Mouse (Mus musculus) neural tube, embryonic 12.5 days (tissue): Measurements from ENCODE around the gene Utp3. TPM values are rescaled to one million over a fixed set of nuclear protein-coding genes. Genes with fewer than 3 reads are reported as not detected.

Experiments
- ATAC-seq: fragments of 200-750 bp; cut with Nextera tagmentation; 2 replicates; pipeline ENCODE4 v1.8.0; 2017; ENCODE audit warnings: low read depth, mild to moderate bottlenecking, moderate TSS enrichment, moderate library complexity; ENCODE audit not compliant: low FRiP score
- H3K27ac ChIP-seq: fragments of 300-500 bp; sonication (generic); 2 replicates; pipeline ENCODE4 v1.5.1; 2016
- H3K27me3 ChIP-seq: fragments of 300-500 bp; sonication (generic); replicated peaks from 2 replicates; pipeline ENCODE4 v1.6.1; 2016; ENCODE audit warnings: mild to moderate bottlenecking
- H3K36me3 ChIP-seq: fragments of 300-500 bp; sonication (generic); 2 replicates; pipeline ENCODE4 v1.6.1; 2016; ENCODE audit warnings: mild to moderate bottlenecking
- H3K4me1 ChIP-seq: fragments of 300-500 bp; sonication (generic); 2 replicates; pipeline ENCODE4 v1.6.1; 2016
- H3K4me2 ChIP-seq: fragments of 300-500 bp; sonication (generic); replicated peaks from 2 replicates; pipeline ENCODE4 v1.6.1; 2016; ENCODE audit warnings: mild to moderate bottlenecking
- H3K4me3 ChIP-seq: fragments of 300-500 bp; sonication (generic); 2 replicates; pipeline ENCODE4 v1.5.1; 2016
- H3K9ac ChIP-seq: fragments of 300-500 bp; sonication (generic); 2 replicates; pipeline ENCODE4 v1.6.1; 2016; ENCODE audit warnings: mild to moderate bottlenecking
- H3K9me3 ChIP-seq: fragments of 300-500 bp; sonication (generic); 2 replicates; pipeline ENCODE4 v1.6.1; 2016; ENCODE audit warnings: mild to moderate bottlenecking
- WGBS: fragments of 180-500 bp; shearing (Covaris S2); methylation state at CpG from one replicate; pipeline ENCODE4 v1.1.7; 2016; 5-methylcytosine and 5-hydroxymethylcytosine counted together
- polyA plus RNA-seq: library from polyadenylated mRNA; unstranded; fragments of >200 nt; fragmentation: Nextera tagmentation; extraction: Ambion mirVana; gene quantifications from 2 replicates; pipeline ENCODE4 v1.2.1, GENCODE M21; 2016

The Utp3 gene
- polyA plus RNA-seq, 1 experiment from 2014 or later: 66.1 TPM

- Histone ChIP-seq H3K27ac (no peak overlapping the region), H3K4me3 (no peak overlapping the region), H3K27me3 (no peaks in the 10 kb centered on the region), H3K36me3 (peaks cover 11% of the 10 kb centered on the region; the same call in 1 of the 2 replicates), H3K9ac (no peak overlapping the region), H3K9me3 (no peaks in the 10 kb centered on the region), H3K4me2 (no peak overlapping the region), H3K4me1 (no peaks in the 10 kb centered on the region)
- WGBS: 82% methylated on average over 2 of the region's 2 CpGs
- no peak for ATAC-seq
These were observed 47.8 kb downstream of the Utp3 start for GRCm38 (mm10) chr5:88602030-88602429.

GRCm38 (mm10) chr5:88602713-88603112, 48.5 kb downstream of the Utp3 start:
- no peak overlapping the region for H3K4me2 ChIP-seq
- H3K27me3 ChIP-seq: no peaks in the 10 kb centered on the region
- 75% methylated on average over 3 of the region's 3 CpGs for WGBS
- no peaks in the 10 kb centered on the region for H3K9me3 ChIP-seq
- ATAC-seq: no peak
- no peak overlapping the region for H3K9ac ChIP-seq
- H3K36me3 ChIP-seq: peaks cover 11% of the 10 kb centered on the region; the same call in 1 of the 2 replicates
- H3K4me1 ChIP-seq: no peaks in the 10 kb centered on the region
- no peak overlapping the region for H3K4me3 ChIP-seq
- H3K27ac ChIP-seq: no peak overlapping the region

DNA sequence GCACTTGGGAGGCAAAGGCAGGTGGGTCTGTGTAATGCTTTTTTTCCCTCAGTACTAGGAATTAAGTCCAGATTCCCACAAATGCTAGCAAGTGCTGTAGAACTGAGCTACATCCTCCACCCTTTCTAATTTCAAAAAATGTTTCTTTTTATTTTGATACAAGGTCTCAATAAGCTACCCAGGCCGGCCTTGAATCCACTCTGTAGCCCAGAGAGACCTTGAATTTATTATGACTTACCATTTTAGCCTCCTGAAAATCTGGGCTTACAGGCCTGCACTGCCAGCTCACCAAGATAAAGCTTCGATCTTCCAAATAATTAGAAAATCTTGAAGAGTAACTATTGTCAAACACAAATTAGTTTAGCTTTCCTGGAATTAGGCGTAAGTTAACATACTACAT, 49.8 kb downstream of the Utp3 start:
- H3K4me3 ChIP-seq: no peak overlapping the region
- no peak overlapping the region for H3K27ac ChIP-seq
- WGBS: 94% methylated on average over 3 of the region's 3 CpGs
- no peak for ATAC-seq
- H3K36me3 ChIP-seq: peaks cover 9% of the 10 kb centered on the region; the same call in 1 of the 2 replicates
- H3K4me1 ChIP-seq: no peaks in the 10 kb centered on the region
- H3K9me3 ChIP-seq: no peaks in the 10 kb centered on the region
- no peaks in the 10 kb centered on the region for H3K27me3 ChIP-seq
- no peak overlapping the region for H3K4me2 ChIP-seq
- no peak overlapping the region for H3K9ac ChIP-seq

- Histone ChIP-seq H3K9ac (no peak overlapping the region), H3K9me3 (no peaks in the 10 kb centered on the region), H3K4me1 (no peaks in the 10 kb centered on the region), H3K4me2 (no peak overlapping the region), H3K27ac (no peak overlapping the region), H3K36me3 (peaks cover 8% of the 10 kb centered on the region; the same call in 1 of the 2 replicates), H3K27me3 (no peaks in the 10 kb centered on the region), H3K4me3 (no peak overlapping the region)
- ATAC-seq: no peak
- 94% methylated on average over 7 of the region's 7 CpGs for WGBS
These were observed 50.5 kb downstream of the Utp3 start for GRCm38 (mm10) chr5:88604641-88605358.

Other genes starting within 250 kb of the Utp3 start
- gene Prol1, start 237.2 kb upstream of the Utp3 start, polyA plus RNA-seq: not detected in 2 replicates
- gene Amtn, start 178.4 kb upstream of the Utp3 start, polyA plus RNA-seq: 0.33 TPM in 1 of 2 replicates, not detected in the other
- gene Ambn, start 98.5 kb upstream of the Utp3 start, polyA plus RNA-seq: not detected in 2 replicates
- gene Enam, start 66.5 kb upstream of the Utp3 start, polyA plus RNA-seq: not detected in 2 replicates
- 0.18 and 0.23 TPM in 2 replicates for gene Jchain, start 26.6 kb upstream of the Utp3 start, polyA plus RNA-seq
- gene Rufy3, start 10.6 kb downstream of the Utp3 start, polyA plus RNA-seq: 236 and 245 TPM in 2 replicates
- 95.1 and 95.6 TPM in 2 replicates for gene Grsf1, start 121.7 kb downstream of the Utp3 start, polyA plus RNA-seq
- gene Mob1b, start 166.4 kb downstream of the Utp3 start, polyA plus RNA-seq: 13.5 and 14.0 TPM in 2 replicates
- 95.3 and 97.4 TPM in 2 replicates for gene Dck, start 210.5 kb downstream of the Utp3 start, polyA plus RNA-seq